Mouse (Mus musculus) skeletal muscle tissue, adult 2 months (tissue): Measurements from ENCODE around the gene Tmem218.

ENCODE experiments used
- DNase-seq: peaks from one replicate; pipeline ENCODE4 v3.0.0-alpha.2; 2012; ENCODE audit warnings: low read depth, low spot score

Gene Tmem218

DNA sequence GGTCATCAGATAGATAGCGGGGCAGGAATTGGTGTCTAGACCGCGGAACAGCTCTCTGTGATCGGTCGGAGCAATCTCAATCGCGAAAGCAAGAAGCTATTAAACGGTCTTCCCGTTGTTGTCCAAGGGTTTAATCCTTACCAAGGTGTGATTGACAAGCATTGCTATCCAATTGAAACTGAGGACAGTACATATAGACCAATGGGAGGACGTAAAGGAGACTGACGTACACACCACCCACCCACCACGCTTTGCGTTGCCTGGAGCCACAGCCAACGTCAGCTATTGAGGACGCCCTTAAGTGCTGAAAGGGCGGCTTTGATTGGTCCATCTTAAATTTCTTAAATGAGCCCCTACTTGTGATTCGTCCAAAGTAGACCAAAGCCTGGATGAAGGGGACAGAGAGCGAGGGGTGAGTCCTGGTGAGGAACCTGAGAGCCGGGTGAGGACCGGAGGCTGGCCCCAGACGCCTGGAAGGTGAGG, at the start of gene Tmem218:
Gene Tmem218, plus strand, starts transcription at position 295 of the 483 bp plus-strand sequence.
- peak; percentile 100 for DNase-seq

DNA sequence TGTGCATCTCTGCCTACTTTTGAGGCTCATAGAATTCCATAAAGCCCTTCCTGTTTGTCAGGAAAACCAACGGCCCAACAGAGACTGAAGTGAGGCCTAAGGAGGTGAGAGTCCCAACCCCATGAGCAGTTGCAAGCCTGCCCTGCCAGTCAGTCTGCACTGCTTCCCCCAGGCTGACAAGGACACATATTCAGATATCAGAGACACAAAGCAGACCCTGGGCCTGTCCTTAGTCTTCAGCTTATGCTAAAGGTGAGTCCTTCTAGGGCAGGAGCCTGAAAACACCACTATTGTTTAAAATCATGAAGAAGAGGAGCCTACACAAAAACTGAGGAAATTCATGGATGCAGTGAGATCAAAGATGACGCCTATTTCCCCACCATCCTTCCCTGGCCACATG, 47.3 kb upstream of the Tmem218 start:
- DNase-seq: no peak

DNA sequence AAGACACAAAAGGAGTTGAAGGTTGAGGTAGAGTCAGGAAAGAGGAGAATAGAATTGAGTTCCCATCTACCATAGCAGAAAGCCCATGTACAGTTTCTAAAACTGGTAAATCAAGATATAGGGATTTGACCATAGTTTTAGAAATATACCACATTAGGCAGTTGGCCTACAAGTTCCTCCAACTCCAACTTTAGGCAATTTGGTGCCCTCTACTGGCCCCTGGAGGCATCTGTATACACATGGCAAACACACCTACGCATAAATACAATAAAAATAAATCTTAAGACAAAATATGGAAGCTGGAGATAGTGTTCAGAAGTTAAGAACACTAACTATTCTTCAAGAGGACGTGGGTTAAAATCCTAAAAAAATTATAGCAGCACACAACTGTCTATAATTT, 41.1 kb upstream of the Tmem218 start:
- no peak for DNase-seq

DNA sequence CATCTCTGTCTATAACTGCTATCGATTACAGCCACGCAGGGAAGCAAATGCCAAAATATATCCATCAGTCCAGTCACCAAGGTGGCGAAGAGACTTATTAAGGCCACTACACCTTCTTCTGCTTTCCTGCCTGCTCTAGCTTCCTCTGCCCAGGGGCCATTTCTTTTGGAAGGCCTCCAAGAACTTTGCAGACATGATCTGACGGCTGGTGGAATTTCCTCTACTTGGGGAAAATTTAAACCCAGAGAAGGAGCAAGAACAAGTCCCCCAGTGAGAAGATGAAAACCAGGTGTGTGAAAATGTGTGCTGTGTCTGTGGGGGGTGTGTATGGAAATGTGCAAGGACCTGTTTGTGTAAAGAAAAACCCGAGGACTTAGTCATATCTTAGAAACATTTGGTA, 34.6 kb upstream of the Tmem218 start:
- no peak for DNase-seq

DNA sequence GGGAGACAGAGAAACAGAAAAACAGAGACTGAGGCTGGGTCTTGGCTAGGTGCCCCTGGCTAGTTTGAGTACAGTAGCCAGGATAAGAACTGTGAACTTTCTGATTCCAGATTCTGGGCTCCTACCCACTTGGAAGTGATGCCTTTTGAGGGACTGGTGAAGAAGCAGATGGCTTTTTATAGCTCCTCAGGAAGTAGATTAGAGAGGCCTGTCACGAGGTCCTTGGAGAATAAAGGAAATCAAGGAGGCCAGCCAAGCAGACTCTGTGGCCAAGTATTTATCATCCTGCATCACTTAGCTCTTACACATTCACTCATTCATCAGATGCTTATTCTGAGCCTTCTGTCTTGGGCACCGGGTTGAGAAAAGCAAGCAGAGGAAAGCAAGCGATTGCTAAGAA, 32.0 kb upstream of the Tmem218 start:
- no peak for DNase-seq

DNA sequence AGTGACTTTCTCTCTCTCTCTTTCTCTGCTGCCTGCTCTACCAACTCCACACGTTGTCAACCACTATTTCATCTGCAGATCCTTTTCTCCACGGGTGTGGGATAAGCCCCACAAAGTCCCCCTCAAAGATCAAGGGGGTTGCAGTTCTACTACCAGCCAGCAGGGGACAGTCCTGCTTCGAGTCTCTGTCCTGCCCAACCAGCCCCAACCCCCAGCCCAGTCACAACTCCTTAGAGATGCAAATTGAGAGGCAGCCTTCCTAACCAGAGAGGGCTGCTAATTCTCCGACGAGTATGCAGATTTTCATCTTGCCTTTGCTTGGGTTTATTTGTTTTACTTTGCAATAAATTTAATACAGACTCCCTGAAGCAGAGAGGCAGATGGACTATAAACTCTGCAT, 30.9 kb upstream of the Tmem218 start:
- peak; percentile 27 for DNase-seq

DNA sequence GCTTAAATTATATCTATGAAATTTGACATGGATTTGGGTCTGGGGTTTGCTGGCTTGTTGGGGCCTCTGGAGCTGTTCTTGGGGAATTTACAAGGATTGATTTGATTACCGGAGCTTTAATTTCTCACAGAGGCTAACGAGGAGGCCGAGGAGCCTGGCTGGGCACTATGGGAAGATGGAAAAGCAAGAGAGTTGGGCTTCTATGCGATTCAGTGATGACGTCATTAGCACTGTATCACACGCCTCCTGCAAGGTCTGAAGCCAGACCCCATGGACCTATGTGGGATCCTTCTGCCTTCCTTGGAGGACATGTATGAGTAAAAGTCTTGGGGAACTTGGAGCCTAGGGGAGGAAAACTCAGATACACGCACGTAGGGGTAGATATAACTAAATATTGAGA, 30.5 kb upstream of the Tmem218 start:
- DNase-seq: no peak

DNA sequence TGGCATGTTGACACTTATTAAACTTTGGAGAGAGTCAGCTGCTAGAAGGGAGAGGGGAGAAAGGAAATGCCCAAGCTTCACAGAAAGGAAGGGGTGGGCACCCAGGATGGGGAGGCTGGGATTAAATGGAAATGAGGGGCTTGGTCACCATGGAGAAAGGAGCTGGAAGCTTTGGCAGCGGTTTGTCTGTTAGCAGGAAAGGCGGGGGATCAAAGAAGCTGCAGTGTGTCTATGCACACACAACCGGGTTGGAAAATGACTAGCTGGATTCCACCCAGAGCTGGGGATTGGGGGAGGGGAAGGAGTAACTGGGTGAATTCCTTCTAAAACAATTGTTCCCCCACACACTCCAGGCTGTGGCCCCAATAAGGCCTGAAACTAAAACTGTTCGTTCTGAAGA, 29.1 kb upstream of the Tmem218 start:
- no peak for DNase-seq

DNA sequence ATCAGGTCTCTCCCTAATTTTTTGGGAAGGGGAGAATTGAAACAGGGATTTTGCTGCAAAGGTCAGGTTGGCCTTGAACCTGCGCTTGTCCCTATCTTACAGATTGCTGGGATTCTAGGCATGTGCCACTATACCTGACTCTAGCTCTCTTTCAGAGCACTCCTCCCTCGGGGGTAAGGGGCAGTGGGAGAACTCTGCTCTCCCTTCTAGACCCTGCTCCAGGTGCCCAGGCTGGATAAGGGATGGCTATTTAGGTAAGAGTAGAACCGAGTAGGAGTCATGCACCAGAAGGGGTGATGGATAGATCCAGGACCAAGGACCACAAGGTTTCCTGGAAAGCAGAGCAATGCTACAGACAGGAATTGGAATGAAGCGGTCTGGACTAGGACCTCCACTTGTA, 28.4 kb upstream of the Tmem218 start:
- no peak for DNase-seq

DNA sequence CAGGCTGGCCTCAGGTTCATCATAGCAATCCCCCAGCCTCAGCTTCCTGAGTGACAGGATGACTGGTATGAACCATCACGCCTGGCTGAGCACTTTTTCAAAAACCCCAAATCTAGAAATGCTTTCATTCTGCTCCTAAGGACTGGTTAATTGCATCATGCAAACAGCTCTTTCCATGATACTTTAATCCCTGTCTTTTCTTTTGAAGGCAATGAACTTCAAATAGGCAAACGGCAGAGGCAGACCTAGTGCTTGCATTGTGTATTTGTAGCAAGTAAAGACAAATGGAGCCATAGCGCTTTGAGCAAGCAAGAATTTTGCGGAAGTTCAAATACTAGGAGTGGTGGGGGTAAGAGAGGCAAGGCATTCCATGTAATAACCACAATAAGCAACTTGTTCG, 26.4 kb upstream of the Tmem218 start:
- no peak for DNase-seq

DNA sequence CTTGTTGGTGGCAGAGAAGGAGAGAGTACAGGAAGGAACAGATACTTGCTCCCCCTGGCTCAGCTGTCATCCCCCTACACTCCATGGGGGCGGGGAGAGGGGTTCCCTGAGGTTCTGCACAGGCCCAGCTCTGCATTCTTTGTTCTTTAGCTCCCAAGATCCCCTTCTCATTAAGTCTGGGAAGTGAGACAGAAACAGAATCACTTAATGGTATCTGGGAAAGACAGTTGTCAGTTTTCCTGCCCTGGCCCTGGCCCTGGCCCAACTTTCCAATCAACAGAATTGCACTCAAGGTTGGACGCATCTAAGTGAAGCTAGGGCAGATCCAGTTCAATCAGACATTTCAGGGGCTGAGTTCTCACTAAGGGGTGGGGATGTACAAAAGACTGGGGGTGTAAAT, 24.8 kb upstream of the Tmem218 start:
- DNase-seq: no peak

DNA sequence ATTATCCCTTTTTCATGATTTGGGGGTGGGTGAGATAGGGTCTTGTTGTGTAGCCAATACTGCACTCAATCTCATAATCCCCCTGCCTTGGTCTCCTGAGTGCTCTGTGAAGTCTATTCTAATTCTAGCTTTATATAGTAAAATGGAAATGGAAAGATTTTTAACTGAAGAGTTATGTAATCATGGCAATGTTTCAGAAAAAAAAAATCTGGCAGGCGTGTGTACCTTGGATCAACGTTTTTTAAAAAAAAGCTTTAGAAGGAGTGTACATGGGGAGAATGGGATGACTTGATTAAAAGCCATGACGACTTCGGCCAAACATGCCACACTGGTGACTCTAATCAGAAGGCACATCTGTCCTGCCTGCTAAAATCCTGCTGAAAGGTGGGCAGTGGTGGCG, 20.6 kb upstream of the Tmem218 start:
- no peak for DNase-seq

DNA sequence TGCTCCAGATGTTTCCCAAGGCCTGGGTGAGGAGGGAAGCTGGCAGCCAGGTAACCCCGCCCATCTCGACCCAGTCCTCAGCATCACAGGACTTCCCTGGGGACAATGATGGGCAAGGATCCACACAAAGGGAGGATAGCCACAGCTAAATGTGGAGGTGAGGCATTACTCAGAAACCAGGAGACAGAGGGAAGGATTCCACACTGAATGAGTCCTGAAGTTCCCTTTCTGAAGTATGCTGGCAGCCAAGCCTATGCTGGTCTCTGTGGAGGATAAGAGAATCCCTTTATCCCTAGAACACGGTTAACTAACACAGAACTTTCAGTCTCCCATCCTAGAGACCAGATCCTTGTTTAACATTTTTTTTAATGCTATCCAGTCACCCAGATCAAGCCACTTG, 20.0 kb upstream of the Tmem218 start:
- DNase-seq: no peak

DNA sequence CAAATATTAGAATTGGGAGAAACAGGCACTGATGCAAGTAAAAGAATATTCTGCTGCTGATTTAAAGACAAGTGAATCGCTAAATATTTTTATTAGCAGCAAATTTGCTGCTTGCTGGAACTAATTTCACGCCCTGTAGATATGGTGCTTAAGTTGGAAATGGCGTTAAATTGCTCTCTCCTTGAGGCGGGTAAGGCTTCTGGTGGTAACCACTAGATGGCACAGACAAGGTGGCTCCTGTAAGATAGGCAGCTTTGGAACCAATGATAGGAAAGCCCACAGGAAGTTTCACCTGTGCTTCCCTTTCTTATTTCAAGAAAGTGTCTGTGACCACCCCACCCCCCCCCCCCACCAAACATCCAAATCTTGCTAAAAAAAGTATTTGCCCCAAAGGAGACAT, 11.0 kb upstream of the Tmem218 start:
- no peak for DNase-seq

DNA sequence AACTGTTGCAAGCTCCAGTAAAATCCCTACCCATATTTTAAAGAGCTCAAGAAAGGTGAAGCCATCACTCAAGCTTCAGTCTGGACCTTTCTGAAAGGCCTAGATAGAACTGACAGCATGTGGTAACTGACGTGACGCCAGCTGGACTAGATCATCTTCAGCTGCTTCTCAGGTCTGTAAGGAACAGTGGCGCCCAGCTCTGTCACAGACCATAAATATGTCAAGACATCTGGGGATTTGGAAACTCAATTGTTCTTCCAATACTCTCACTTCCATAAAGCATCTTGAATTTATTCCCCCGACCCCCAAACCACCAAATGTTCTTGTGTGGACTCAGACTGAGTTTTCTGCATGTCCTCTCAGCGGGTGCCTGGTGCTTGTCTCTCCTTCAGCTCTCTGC, 7.6 kb upstream of the Tmem218 start:
- DNase-seq: no peak

DNA sequence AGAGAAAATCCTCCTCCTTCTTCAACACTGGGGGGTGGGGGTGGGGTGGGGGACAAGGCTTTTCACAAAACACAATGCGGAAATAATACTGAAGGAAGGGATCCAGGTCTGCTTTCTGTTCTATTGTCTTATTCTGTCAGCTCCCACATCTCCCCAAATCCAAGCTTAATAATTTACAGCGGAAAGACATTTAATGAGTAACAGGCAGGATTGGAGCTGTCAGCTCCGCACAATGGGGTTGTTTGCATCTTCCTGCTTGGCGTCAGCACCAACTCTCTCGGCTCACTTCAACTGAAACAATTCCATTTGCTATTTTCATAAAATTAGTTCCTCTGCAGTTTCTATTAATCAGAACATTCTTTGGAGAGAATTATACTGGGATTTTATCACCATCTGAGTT, 4.1 kb upstream of the Tmem218 start:
- DNase-seq: no peak

DNA sequence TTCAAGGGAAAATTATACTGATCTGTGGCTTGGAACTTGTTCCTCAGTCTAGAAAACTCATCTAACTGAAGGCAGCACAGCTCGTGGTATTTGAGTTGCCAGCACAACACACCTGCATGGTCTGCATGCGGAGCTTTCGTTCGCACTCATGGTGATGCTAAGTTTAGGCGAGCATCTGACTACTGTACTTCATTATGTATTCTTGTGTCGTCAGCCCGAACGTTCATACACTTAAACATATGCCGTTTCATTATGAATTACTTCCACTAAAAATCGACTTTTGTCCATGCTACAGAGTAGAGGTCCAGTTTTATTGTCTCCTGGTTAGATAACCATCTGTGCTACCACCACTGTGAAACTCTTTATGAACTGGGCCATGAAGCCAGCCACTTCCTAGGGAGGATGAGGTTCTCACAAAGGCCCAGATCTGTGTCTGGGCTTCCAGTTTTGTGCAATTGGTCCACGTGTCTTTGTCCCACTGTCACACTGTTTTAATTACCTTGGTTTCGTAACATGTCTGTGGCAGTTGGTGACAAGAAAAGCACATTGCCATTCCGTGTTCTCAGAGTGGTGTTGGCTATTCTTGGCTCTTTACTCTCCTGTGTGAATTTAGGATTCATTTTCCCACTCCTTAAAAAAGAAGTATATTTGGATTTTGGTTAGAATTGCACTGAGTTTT, 5.2 kb downstream of the Tmem218 start:
- DNase-seq: no peak

DNA sequence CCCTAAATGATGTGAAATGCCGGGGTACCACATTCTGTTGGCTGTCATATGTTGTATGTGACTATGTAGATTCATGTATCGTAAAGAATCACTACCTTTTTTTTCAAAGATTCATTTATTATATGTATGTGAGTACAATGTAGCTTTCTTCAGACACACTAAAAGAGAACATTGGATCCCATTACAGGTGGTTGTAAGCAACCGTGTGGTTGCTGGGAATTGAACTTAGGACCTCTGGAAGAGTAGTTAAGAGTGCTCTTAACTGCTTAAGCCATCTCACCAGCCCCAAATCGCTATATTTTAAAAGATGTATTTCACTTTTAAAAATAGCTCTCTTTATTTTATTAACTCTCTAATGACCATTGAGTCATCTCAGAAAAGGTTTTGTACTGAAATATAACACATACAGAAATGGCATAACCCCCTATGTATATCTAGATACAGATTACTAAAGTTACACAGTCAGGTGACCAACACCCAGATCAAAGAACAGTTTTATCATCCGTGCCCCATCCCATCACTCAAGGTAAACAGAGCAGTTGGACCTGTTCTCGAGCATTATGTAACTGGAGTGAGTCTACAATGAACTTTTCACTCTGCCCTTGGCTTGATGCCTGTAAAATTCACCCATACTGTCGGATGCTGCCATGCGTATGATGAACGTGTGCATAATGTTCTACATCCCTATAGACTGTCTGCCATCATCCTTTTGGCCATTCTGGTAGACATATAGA, 6.5 kb downstream of the Tmem218 start:
- DNase-seq: no peak

DNA sequence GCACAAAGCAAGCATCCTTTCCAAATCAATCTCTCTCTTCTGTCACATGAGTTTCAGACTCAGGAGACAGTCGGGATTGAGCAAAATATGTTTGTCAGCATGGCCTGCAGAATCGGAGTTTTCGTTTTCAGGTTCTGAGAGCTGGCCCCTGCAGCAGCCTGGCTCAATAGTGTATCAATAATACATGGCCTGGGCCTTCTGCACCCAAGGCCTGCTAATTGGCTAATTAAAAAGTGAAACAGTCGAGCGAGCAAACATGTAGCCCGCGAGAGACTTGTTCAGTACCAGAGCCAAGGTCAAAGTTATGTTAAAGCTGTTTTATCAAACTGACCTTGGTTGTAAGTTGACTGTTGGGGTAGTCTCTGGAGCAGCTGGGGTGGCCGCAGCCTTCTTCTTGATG, 12.7 kb downstream of the Tmem218 start:
- no peak for DNase-seq

DNA sequence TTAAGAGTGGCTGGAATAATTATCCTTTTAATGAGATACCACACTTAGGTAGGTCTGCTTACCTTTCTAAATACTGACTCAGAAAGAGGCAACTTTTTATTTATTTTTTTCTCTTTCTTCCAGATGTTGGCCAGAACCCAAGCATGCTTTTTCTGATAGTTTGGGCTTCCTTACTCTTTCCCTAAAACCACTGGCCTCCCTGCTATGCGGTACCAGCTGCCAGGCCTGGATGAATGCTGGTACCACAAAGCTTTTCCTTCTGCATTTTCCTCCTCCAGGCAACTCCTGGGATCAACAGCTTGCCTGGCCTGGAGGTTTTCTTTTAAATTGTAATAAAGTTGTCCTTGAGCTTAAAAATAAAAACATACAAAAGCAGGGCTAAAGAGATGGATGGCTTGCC, 17.6 kb downstream of the Tmem218 start:
- no peak for DNase-seq

DNA sequence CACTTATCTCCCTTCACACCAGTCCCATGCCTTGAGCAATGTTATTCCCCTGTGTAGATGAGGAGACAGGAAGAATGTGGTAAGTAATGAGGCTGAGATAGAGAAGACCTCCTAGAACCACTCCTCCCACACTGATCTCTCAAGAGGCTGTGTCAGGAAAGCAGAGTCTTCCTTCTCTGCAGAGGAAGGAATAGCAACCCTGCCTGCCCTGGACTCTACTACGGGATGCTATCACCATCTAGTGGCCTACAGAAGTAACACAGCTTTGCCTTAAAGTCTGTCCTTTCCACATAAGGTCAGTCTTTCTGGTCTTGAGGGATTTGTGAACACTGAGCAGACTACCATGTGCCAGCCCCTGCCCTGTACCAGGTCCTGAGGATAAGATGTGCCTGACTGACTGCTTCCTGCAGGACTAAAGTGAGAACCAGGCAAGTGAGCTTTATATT, 21.9 kb downstream of the Tmem218 start:
- peak; percentile 74 for DNase-seq

DNA sequence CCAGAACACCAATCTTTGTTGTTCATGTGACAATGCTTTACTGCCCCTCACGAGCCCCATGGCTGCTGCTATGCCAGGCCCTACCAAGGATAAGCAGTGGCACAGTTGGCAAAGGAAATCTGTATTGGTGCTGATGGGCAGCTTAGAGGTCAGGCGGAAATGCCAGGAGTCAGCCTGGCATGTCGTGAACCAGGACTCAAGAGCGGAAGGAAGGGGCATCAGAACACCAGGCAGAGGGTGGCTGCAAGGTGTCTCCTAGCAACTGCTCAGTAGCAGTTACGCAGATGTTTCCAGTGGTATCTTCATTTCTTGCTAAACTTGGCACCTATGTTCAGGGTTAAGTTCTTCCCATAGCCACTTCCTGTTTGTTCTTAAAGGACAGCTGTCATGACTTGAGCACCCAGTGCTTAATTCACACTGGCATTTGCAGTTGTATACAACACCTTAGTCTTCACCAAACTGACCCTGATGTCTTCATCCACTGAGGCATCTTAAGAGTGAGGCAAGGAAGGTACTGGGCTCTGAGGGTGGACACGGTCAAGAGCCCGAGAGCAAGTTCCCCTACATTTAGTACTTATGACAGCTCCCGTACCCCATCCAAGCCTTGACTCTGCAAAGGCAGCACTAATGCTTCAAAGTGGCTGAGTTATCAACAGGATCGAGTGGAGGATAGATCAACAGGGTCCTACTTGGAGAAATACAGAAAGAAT, 22.6 kb downstream of the Tmem218 start:
- no peak for DNase-seq
